Mouse (Mus musculus): ENCODE results near the gene Ramp1. TPM values are rescaled to one million over a fixed set of nuclear protein-coding genes. Genes with fewer than 3 reads are reported as not detected.

Gene Ramp1
- total and polyA plus RNA-seq, 3 experiments, result 4.1 to 5.6 TPM; not detected in 1

DNA sequence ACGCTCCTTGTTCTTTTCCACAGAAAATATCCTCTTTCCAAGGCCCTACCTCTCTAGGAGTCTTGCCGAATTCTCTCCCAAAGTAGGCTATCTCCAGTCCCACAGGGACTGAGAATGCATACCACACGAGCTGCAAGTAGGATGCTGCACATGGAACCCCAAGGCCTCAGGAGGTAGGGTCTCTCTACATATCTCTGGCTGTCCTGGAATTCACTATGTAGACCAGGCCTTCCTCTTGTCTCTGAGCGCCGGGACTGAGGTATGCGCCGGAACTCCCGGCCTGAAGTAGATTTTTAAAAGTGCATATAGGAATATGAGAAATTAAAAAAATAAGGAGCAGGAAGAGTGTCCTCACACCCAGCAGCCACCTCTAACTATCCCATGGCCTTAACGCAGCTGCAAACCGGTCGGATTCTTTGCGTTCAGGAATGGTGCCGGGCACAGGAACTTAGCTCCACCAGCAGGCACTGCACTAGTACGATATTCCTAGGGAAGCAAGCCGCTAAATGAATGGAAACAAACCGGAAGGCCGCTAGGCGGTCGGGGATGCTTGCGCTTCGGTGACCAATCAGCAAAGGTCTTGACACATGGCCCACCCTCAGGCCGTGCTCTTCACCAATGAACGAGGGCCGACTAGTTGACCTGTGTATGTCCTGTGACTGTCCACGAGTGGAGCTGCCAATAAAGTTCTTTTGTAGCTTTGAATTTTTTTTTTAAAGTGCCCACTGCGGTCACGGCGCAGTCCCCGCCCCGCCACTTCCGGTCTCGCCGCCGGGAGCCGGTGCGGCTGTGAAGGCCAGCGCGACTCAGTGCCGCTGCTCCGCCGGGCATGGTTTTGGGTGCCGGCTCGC, 70.2 kb downstream of the Ramp1 start, which contains the start of gene Ube2f:
TSS of gene Ube2f (plus strand) at position 741 of the 851 bp plus-strand sequence.
- Histone ChIP-seq H3K9me3 (replicated peaks; ENCODE audit: insufficient read depth, low read length) (no peaks in the 10 kb centered on the region), H3K36me3 (ENCODE audit: control insufficient read depth in 1 of 2, insufficient read depth in 2 of 2, low read length in 2 of 2) (peaks cover 0 to 15% of the 10 kb centered on the region in 2 experiments; a peak in 2 of 4 replicates), H3K27me3 (ENCODE audit: control insufficient read depth in 1 of 2, insufficient read depth in 2 of 2, low read length in 2 of 2) (no peaks in the 10 kb centered on the region), H3K9ac (ENCODE audit: control insufficient read depth, low read depth, low read length, poor library complexity, severe bottlenecking) (peak within 1 kb of the TSS; percentile 94), H3K79me2 (ENCODE audit: control insufficient read depth, insufficient read depth, low read length, poor library complexity) (peaks cover 42% of the 10 kb centered on the region), H3K4me3 (ENCODE audit: control insufficient read depth in 1 of 2, insufficient read depth in 1 of 2, low read depth in 2 of 2, low read length in 2 of 2) (peak within 1 kb of the TSS; percentile 83 to 85), H3K4me1 (ENCODE audit: control insufficient read depth in 1 of 2, insufficient read depth in 2 of 2, low read length in 2 of 2) (peaks cover 10 to 18% of the 10 kb centered on the region in 2 experiments), H3K27ac (ENCODE audit: control insufficient read depth, low read depth, low read length) (peak within 1 kb of the TSS; percentile 68)
- DNase-seq (ENCODE audit: low read depth, low spot score), result peak; percentile 99
- TF ChIP-seq RAD21 (IDR thresholded peaks at IDR 0.05; ENCODE audit: low read depth, low read length) (no peak), EP300 (IDR thresholded peaks at IDR 0.05; ENCODE audit: low read depth in 1 of 2, low read length in 2 of 2) (peak in 1 of 2 experiments; percentile 63; a peak in 2 of 4 replicates), ZC3H11A (IDR thresholded peaks at IDR 0.05; ENCODE audit: low read depth, low read length) (no peak), NRF1 (IDR thresholded peaks at IDR 0.05; ENCODE audit: insufficient read depth, low read depth, low read length, poor library complexity, severe bottlenecking) (peak; percentile 68), JUND (IDR thresholded peaks at IDR 0.05; ENCODE audit: low read depth, low read length) (no peak), UBTF (IDR thresholded peaks at IDR 0.05; ENCODE audit: borderline replicate concordance, insufficient read depth, low read depth, low read length) (no peak), ELF1 (IDR thresholded peaks at IDR 0.05; ENCODE audit: low read depth, low read length) (peak; percentile 87), TBP (IDR thresholded peaks at IDR 0.05; ENCODE audit: low read depth, low read length) (peak; percentile 92), MXI1 (IDR thresholded peaks at IDR 0.05; ENCODE audit: low read depth, low read length) (peak; percentile 97), MAZ (IDR thresholded peaks at IDR 0.05; ENCODE audit: low read depth, low read length) (0 out of 2 replicates have a peak, but pooled peaks have one; percentile 57), USF2 (IDR thresholded peaks at IDR 0.05; ENCODE audit: borderline replicate concordance in 1 of 2, insufficient read depth in 1 of 2, low read depth in 1 of 2, low read length in 2 of 2) (no peak), CTCF (IDR thresholded peaks at IDR 0.05 in 2 of 3, conservative IDR thresholded peaks at IDR 0.05 in 1 of 3; ENCODE audit: control insufficient read depth in 1 of 3, insufficient read depth in 1 of 3, low read depth in 2 of 3, low read length in 3 of 3, poor library complexity in 1 of 3, severe bottlenecking in 1 of 3) (no peak), E2F4 (IDR thresholded peaks at IDR 0.05; ENCODE audit: borderline replicate concordance, low read depth, low read length) (no peak), GATA1 (IDR thresholded peaks at IDR 0.05; ENCODE audit: low read depth, low read length) (peak; percentile 38; the same call in 1 of the 2 replicates), CHD2 (IDR thresholded peaks at IDR 0.05; ENCODE audit: low read length) (no peak), KAT2A (conservative IDR thresholded peaks at IDR 0.05; ENCODE audit: low read depth, low read length) (peak; percentile 70), SIN3A (IDR thresholded peaks at IDR 0.05; ENCODE audit: low read length) (peak; percentile 100), TAL1 (IDR thresholded peaks at IDR 0.05; ENCODE audit: low read length) (no peak), ZMIZ1 (IDR thresholded peaks at IDR 0.05; ENCODE audit: low read depth, low read length) (peak; percentile 81), CHD1 (IDR thresholded peaks at IDR 0.05; ENCODE audit: low read depth, low read length) (0 out of 2 replicates have a peak, but pooled peaks have one; percentile 31), RCOR1 (IDR thresholded peaks at IDR 0.05; ENCODE audit: low read depth, low read length) (no peak), USF1 (IDR thresholded peaks at IDR 0.05; ENCODE audit: low read depth, low read length) (peak; percentile 84), BHLHE40 (IDR thresholded peaks at IDR 0.05; ENCODE audit: borderline replicate concordance, low read depth, low read length) (0 out of 2 replicates have a peak, but pooled peaks have one; percentile 20), MAFK (IDR thresholded peaks at IDR 0.05; ENCODE audit: borderline replicate concordance, low read depth, low read length) (no peak), MYB (IDR thresholded peaks at IDR 0.05; ENCODE audit: low read depth, low read length) (no peak; the same call in 1 of the 2 replicates), NELFE (IDR thresholded peaks at IDR 0.05; ENCODE audit: low read depth, low read length) (peak; percentile 83), POLR2A (IDR thresholded peaks at IDR 0.05; ENCODE audit: control insufficient read depth in 1 of 2, insufficient read depth in 1 of 2, low read depth in 1 of 2, low read length in 2 of 2, poor library complexity in 1 of 2) (peak; percentile 94 to 95), ETS1 (IDR thresholded peaks at IDR 0.05; ENCODE audit: low read depth, low read length) (peak; percentile 85), HCFC1 (IDR thresholded peaks at IDR 0.05; ENCODE audit: low read depth, low read length) (peak; percentile 94), POLR2AphosphoS5 (IDR thresholded peaks at IDR 0.05; ENCODE audit: borderline replicate concordance, low read depth, low read length) (no peak), ZKSCAN1 (IDR thresholded peaks at IDR 0.05; ENCODE audit: low read depth, low read length) (peak; percentile 92; the same call in 1 of the 2 replicates), SMC3 (IDR thresholded peaks at IDR 0.05; ENCODE audit: low read depth, low read length) (no peak), TCF12 (IDR thresholded peaks at IDR 0.05; ENCODE audit: low read depth, low read length) (peak; percentile 75), MEF2A (IDR thresholded peaks at IDR 0.05; ENCODE audit: extremely low read depth, insufficient replicate concordance, low read depth, low read length, poor library complexity, severe bottlenecking) (no peak), MAX (IDR thresholded peaks at IDR 0.05; ENCODE audit: low read length) (peak; percentile 92)
